Mouse (Mus musculus) lung, postnatal 4 days (tissue): ENCODE data around the gene E4f1.
"Not testable (repeated sequence)": the region's sequence is repeated elsewhere in the genome, so short reads cannot be mapped to it uniquely, and the experiment has no call there.

Experiments used
- DNase-seq, 2 experiments: peaks; one replicate each; pipeline ENCODE4 v3.0.0; 2021

The E4f1 gene

DNA sequence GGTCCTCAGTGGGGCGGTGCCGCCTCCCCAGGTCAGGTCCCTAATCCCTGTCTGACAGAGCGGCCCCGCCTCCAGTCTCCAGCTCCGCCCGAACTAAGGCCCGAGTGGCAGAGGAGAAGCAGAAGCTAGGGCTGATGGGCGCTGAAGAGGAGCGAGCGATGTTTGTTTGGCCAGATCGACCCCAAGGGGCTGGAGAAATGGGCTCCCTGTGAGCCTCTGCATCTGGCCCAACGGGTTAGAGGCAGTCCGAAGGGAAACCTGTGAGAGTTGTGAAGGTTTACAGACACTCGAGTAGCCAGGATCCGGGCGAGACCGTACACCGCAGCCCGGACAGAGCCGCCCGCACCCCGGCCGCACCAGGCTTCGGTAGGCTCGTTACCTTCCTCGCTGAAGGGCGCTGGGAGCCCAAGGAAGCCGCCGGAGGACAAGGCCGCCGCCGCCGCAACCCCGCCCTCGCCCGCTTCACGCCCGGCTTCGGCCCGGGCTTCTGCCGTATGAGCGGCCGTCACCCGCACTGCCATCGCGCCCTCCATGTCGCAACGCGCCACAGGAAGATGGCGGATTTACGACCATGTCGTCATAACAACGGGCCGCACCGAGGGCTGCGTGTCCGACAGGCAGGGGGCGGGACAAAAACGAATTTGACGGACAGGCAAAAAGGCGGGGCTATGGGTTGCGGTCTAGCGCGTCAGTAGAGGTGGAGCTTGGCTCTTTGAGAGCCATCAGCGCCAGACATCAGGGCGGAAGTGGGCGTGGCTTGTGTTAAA, 15.2 kb downstream of the E4f1 start:
- peak; percentile 100 for DNase-seq

DNA sequence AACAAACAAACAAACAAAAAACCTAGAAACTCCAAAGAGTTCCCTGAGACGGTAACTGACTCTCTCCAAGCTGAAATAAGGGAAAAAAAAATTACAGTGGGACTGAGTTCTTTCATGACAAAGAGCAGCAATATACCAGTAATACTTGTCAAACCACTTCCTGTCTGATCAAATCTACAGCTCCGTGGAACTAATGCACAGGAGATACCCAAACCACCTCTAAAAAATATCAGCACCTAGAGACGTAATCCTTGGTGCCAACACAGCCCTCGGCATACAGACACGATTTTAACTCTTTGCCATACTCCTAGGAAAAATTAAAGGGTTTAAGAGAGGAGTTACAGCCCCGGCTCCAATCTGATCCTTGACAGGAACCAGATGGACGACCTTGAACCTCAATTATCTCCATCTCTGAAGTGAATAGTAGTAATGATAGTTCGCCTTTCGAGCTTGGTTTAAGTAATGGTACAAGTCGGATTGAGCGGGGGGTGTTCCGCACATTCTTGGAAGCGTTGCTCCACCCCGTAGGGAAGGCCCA, 15.8 kb downstream of the E4f1 start:
- DNase-seq: no peak

DNA sequence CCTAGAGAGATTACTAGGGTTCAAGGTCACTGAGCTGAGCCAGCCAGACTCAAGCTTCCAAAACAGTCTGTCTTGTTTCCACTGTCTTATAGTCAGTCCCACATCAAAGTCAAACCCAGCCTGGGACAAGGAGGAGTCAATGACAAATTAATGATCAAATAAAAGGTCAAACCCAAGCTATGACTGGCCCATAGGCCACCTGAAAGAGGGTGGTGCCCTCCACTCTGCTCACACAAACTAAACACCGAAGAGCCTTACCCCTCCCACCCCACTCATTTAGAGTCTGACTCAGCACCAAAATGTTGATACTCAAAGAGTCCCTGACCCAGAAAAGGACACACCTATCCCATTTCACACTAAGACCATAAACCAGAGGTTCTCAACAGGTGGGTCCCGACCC, 16.7 kb downstream of the E4f1 start:
- no peak for DNase-seq

DNA sequence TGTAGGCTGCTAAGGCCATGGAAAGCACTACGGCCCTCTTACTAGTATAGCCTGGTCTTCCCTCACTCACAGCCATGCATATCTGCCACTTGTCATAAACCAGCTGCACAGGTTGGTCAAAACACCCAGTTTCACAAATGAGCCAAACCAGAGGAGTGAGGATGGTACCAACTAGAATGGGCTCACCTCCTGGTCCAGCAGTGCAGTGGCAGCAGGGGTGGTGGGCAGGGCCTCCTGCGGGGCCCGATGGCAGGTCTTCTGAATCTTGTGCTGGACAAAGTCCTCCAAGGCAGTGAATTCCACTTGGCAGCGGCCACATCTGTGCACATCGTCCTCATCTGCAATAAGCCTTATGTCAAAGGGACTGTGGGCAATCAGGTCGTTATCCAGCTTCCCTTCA, 18.9 kb downstream of the E4f1 start:
- no peak for DNase-seq

DNA sequence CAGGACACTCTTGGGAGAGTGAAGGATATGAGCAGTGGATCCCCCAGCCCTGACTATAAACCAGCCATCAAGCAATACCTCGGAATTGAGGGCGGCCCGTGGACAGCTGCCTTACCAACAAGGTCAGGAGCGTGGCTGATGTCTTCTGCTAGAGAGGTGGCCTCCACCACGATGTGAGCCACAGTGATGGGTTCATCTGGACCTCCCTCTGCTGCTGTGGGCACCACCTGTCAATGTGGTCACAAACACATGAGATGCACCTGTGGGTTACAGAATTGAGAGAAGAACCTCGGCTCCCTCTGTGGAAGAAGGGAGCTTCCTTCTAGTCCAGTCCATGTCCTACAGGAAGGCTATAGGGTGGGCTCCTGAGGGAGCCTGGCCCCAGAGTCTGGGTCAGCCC, 20.6 kb downstream of the E4f1 start:
- no peak for DNase-seq

DNA sequence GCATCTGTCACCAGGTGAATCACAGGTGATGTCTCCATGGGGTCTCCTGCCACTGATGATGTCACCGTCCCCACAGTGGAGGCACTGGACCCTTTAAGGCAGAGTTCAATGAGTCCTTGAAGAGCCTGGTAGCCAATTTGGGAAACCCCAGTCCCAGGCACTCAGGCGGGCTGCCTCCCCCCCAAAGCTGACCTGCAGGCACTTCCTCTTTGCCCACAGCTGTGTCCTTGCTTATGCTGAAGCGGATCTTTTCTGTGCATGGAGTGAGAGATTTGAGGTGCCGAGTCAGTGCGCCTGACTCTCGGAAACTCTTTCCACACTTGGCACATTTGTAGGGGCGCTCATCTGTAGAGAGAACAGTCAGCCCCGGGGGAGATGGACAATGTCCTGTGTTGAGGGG, 23.5 kb downstream of the E4f1 start:
- DNase-seq: no peak

DNA sequence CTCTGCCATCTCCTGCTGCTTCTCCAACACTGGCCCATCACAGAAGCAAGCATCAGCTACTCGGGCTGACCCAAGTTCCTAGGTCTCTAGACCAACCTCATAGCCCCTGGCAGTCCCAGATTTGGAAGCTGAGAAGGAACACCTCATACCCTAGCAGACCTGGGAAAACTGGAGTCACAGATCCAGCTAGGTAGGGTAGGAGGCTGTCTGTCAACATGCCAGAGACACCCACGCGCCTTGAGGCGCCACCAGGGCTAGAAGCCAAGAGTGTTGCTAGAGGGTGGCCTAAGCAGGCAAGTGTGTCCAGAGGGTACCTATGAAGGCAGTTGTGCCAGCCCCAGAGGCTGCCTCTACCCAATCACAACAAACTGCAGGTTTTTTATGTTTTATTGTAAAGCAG, 26.7 kb downstream of the E4f1 start:
- no peak for DNase-seq

DNA sequence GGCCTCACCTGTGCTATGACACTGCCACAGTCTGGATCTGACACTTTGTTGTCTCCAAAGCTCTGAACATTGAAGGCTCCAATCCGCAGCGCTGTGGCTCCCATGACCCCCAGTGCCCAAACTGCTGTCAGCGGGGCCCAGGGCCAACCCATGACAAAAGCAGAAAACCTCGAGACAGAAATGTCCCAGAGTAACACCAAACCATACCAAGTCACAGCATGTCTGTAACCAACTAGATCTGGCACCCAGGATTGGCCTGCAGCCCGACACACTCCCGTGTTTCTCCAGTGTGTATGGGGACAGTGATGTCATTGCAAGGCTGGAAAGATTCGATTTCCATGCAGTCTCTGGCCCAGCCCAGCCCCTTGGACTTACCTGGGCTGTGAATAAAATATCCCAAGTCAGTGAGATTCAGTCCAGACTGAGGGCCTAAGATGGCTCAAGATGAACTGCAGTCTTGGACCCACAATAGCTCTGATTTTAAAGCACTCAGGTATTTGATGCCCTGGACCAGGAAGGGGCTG, 27.4 kb downstream of the E4f1 start, which contains the start of gene Dnase1l2:
Gene Dnase1l2 (minus strand): TSS at position 474 of the 524 bp plus-strand sequence.
- no peak for DNase-seq

DNA sequence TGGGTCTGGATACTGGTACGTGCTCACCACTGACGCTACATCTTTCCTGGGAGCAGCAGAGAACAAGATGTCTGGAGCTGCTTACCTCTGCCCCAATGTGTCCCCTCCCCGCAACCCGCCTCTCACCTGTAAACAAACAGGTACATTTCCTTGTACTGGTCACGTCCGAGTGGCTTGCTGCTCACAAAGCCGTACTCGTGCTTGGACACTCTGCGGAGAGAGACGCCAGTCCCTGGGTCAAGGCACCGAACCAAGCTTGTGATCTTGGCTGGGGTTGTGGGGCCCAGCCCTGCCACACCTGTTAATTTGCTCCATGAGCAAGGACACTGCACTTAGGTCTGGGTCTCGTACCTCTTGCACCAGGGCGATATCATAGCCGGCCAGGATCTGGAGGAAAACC, 28.0 kb downstream of the E4f1 start:
- no peak for DNase-seq

DNA sequence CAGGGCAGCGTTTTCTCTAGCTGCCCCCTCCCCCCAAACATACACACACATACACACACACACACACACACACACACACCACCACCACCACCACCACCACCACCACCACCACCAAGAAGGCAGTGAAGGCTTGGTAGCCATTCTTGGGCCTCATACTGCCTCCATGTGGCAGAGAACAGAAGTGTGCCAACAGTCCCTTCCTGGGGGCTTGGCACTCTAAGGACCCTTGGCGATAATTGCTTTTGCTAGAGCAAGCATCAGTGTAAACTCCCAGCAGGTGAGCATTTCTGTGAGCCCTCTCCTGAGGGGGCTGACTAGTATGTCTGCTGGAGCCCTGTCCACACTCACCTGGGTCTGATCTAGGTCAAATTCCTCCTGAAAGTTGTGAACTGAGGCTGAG, 29.0 kb downstream of the E4f1 start:
- DNase-seq: no peak

DNA sequence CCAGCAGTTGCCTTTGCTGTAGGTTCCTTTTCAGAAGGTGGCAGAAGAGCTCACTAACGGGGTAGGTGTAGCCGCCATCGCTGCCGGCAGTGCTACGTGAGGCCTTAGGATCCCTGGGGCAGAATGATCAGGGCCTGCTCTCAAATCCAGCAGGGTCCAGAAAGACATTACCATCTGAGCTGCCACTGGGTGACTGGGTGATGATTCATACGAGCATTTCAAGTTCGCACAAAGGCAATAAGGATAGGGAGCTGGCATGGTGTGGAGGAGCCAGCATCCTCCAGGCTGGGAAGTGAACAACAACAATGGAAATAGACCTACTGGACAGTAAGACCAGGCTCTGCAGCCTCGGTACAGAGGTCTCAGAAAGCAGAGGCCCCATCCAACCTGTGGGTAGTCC, 29.7 kb downstream of the E4f1 start:
- no peak for DNase-seq

DNA sequence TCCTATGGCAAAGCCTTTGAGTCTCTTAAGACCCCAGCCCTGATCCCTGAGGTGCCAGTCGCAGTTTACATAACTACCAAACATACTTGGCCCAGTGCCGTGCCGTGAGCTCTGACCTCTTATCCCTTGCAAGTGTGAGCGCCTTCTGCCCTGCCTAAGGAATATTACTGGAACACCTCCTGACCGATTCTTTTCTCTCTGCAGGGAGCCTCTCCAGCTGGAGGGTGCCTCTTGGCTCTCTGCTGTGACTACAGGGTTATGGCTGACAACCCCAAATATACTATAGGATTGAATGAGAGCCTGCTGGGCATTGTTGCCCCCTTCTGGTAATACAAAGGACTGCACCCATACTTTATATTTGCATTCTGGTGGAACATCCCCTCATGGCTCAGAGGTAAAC, 33.1 kb downstream of the E4f1 start:
- DNase-seq: peak in 1 of 2 experiments; percentile 47

DNA sequence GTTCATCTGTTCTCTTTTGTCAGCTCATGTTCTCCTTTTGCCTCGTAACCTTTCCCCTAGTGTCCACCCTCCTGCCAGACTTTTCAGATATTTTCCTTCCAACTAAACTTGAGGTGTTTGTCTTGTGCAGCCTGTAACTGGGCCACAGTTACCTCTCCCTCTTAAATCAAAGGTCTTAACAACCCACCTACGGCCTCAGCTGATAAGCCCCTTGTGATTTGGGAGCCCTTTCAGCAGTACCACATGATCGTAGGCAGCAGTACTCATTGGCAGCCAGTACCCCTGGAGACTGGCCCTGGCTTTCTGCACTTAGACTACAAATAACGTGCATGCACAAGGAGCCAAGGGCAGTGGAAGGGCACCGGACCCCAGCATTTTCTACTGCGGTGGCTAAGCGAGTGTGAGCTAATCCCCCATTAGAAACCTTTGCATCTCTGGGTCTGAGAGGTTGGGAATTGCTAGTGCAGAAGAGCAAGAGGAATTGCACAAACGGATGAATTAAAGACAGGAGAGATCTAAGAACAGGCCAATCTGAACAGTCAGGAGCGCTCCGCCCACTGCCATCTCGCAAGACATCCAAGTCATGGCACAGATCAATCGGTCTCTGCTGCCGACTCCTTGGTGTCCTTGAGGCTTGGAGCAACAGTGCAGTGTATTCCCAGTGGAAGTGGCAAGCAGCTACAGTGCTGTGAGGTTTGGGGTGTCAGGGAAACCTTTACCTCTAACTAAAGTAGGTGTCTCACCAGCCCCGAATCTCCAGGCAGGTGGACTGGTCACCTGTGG, 40.7 kb downstream of the E4f1 start:
- no peak for DNase-seq

DNA sequence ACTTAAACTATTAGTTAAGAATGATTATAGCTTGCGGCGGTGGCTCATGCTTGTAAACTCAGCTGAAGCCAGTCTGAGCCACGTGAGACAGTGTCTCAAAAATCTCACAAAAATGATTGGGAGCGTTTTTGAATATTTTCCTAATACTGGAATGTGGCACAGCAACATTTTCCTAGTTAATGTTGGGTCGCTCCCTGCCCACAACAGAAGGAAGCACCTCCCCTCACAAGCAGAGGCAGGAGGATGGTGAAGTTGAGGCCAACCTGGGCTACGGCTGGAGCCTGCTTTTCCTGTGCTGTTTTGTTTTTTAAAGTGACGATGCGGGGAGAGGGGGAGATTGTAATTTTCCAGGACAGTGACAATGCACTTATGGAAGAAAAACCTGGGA, 42.9 kb downstream of the E4f1 start:
- no peak for DNase-seq

DNA sequence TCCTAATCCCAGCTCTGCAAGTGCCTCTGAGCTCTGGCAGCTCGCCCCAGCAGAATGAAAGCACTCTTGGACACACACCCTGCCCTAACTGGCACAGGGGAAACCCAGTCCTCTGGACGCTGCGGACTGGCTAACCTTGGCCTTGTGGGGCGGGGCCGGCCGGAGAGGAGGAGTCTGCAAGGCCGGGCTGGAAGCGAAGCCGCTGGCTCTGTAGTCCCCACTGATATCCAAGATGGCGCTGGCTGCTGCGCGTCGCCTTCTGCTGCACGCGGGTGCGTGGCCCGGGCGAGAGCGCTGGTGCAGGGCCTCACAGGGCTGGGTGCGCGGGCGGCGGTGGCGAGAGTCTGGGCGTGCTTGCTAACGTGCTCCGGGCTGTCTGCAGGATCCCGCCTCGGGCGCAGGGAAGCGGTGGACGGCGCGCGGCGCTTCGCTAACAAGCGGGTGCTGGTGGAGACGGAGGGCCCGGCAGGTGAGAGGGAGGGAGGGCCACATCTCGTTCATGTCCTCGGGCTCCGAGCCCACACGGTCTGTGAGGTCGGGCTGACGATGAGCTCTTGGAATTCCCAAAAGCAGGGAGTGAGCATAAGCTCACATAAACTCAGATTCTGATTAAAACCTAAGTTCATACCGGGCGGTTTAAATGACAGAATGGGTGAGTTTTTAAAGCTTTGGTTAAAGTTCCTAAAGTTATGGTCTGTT, 43.5 kb downstream of the E4f1 start, which contains the start of gene Eci1:
Gene Eci1 (plus strand): TSS at position 171 of the 699 bp plus-strand sequence.
- peak; percentile 96 to 98 for DNase-seq

DNA sequence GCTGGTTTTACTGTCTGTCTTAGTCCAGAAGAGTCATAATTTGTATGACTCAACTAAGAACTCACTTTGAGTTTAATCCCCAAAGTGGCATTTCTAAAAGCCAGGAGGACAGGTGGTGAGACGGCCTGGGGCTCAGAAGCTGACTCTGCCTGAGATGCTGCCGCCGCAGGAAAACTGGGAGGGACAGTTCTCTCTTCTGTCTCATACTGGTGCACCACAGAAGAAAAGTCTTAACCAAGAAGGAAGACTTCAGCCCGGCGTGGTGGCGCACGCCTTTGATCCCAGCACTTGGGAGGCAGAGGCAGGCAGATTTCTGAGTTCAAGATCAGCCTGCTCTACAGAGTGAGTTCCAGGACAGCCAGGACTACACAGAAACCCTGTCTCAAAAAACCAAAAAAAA, 44.2 kb downstream of the E4f1 start:
- no peak for DNase-seq

DNA sequence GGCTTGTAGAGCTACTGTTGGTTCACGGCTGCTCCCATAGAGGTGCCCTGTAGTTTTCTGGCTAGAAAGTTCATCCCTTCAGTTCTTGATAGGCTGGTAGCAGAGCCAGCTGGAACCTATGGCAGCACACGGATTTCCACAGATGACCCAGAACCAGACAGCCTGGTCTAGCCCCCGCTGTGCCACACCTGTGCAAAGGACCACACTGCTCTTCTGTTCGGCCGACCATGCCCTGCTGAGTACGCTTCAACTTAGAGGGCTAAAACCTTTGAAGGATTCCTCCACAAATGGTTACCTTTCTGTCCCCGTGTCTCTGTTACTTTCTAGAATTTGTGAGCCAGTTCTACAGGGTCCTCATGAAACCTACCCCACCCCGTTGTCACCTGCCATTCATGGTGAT, 44.8 kb downstream of the E4f1 start:
- DNase-seq: not testable (repeated sequence)

DNA sequence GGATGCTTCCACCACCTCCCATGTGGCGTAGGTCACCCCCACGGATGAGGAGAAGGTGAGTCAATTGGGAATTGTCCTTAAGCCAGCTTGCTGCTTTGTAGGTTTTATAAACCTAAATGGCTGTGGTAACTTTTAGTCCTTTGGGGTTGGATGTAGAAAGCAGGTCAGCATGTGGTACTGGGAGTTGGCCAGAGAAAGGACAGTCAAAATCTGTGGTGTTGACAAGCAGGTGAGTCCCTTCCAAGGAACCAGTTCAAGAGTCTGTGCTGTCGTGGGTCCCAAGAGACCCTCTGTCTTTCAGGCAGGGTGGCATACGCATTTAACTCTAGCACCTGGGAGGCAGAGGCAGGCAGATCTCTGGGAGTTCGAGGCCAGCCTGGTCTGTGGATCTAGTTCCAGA, 45.6 kb downstream of the E4f1 start:
- no peak for DNase-seq

DNA sequence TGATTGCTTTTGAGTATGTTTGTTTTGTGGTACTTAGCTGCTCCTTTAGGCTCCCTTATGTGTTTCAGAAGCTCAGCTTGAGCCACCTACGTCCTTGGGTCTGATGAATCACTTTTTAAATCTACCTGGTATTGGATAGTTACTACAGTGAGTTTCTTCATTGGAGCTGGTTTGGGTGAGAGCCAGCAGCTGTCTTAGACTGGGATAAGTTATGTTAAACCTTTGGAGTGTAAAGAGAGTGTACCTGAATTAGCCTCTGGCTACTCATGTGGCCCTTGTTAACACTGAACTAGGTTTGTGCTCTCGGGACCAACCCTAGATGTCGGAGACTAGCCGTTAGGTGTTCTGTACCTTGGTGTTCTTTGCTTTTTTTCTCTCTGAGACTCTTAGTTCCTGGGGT, 47.0 kb downstream of the E4f1 start:
- no peak for DNase-seq

DNA sequence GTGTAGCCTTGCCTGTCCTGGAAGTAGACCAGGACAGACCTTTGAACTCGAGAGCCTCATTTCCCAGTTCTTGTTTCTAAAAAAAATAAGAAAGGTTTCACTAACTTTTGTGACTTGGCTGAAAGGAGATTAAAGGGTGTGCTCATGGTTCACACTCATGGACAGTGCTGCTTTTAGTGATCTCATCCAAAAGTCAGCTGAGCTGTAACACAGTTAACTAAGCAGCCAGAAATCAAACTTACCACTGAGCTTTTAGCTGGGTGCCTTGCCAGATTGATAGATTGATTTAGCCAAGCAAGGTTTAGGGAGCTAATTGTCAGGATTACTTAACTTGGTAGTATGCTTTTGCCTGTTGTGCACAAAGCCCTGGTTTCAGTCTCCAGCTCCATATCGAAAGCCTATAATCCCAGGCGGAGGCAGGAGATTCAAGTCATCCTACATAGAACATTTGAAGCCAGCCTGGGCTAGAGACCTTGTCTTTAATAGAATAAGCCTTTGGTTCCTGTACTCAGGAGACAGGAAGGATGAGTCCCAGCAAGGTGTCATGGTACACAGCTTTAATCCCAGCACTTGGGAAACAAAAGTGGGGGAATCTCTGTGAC, 54.0 kb downstream of the E4f1 start:
- DNase-seq: no peak

DNA sequence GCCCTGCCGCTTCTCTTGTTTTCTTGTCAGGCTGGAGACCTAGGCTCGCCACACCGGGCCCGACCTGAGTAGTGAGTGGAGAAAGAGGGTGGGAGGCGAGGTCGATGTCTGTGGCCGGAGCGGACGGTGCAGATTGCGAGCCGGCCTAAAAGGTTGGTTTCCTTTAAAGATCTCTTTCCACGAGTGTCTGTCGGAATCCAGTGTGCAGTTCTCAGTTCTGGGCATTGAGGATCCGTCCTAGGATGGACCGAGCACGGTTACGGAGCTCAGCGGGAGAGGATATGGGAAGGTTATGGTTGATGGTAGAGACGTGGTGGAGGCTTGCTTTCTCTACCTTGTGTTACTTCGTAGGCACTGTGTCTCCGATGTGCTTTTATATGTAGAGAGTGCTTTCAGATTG, 55.1 kb downstream of the E4f1 start:
- no peak for DNase-seq

DNA sequence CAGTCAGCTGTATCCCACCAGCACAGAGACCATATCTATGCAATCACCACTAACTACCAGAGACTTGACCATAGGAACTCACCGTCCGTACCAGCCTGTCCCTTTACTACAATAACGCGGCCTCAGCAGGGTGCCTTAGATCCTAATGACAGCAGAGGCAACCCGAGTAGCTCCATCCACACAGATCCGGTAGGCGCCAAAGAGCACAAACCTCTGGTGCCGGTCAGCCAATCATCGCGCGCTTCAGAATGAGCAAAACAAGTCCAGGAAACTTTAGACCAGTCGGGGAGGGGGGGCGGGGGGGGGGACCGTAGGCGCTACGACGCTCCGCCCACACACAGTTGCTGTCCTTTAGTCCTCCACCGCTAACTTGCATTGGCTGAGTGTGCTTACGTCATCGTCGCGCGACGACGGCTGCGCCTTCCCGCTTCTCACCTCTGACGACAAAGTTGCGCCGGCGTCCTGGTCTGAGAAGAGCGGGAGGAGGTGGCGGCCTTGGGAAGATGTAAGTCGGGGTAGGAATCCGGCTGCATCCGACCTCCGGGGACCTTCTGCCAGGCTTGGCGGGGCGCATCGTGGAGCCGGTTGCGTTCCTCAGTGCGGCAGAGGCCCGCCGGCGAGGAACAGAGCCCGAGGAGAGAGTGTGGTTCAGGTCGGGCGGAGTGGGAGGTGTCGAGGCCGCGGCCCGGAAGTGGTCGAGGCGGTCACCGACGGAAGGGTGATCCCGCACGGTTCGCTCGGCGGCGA, 55.7 kb downstream of the E4f1 start, which contains the start of gene Rnps1:
Gene Rnps1 (plus strand): TSS at position 336 of the 747 bp plus-strand sequence.
- peak; percentile 96 to 97 for DNase-seq
